Comparison of ENCODE assay signal across 8 mouse cellular contexts in genomic region chr5:136173606-136174463, GRCm38 (mm10). TPM values are rescaled to one million over a fixed set of nuclear protein-coding genes. Genes with fewer than 3 reads are reported as not detected.
DNase-seq lines count a peak whose midpoint lies in the region; ATAC-seq lines count a peak whose summit lies in the region.

No protein-coding gene starts in this region.

- no peaks in the 10 kb centered on the region for H3K27me3 ChIP-seq in midbrain, embryonic 11.5 days (ENCODE audit: control insufficient read depth, insufficient read depth, low read length)
- peaks cover 14% of the 10 kb centered on the region for H3K27me3 ChIP-seq in midbrain, embryonic 10.5 days (ENCODE audit: low read depth, poor library complexity, severe bottlenecking)

- no peak for ATAC-seq in midbrain, embryonic 11.5 days (ENCODE audit: low FRiP score)
- ATAC-seq in erythroid progenitor cell, adult 5-6 weeks (replicated peaks; ENCODE audit: low FRiP score, poor library complexity, severe bottlenecking), result no peak

- H3K27ac ChIP-seq in midbrain, embryonic 11.5 days (ENCODE audit: low read depth, low read length), result peak overlapping the region; percentile 14; the same call in 1 of the 2 replicates
- H3K27ac ChIP-seq in midbrain, embryonic 10.5 days (replicated peaks), result no peak overlapping the region

- 64% methylated on average over 9 of the region's 9 CpGs for WGBS in midbrain, embryonic 11.5 days
- 64% methylated on average over 9 of the region's 9 CpGs for WGBS in midbrain, embryonic 10.5 days

- H3K4me3 ChIP-seq in midbrain, embryonic 11.5 days (ENCODE audit: low read depth, low read length), result no peak overlapping the region
- H3K4me3 ChIP-seq in midbrain, embryonic 10.5 days, result no peak overlapping the region

- intact Hi-C loops in left cerebral cortex, postnatal 4 days (cut with DNase I), result loop anchor here (5.0 kb wide), 1 partner anchor 37 kb away; the partner anchor contains the start of genes Alkbh4 and Lrwd1

- DNase-seq in adrenal gland, postnatal 36 days, result peak; percentile 20 to 52
- DNase-seq in adrenal gland, postnatal 4 days (ENCODE audit: low spot score in 2 of 2), result no peak
- no peak for DNase-seq in midbrain, embryonic 11.5 days (ENCODE audit: low spot score, missing footprints)
- no peak for DNase-seq in midbrain, embryonic 10.5 days (ENCODE audit: low spot score)
- DNase-seq in frontal cortex, adult 2 months (ENCODE audit: extremely low spot score in 1 of 2, low spot score in 1 of 2), result peak; percentile 30 to 66
- peak; percentile 81 for DNase-seq in left cerebral cortex, postnatal 4 days
- DNase-seq in right cerebral cortex, postnatal 14 days, result peak; percentile 74

- no peak overlapping the region for H3K9ac ChIP-seq in midbrain, embryonic 11.5 days (ENCODE audit: low read length)

- H3K4me1 ChIP-seq in midbrain, embryonic 11.5 days (ENCODE audit: control insufficient read depth, insufficient read depth, low read length), result peaks cover 9% of the 10 kb centered on the region
- peaks cover 22% of the 10 kb centered on the region for H3K4me1 ChIP-seq in midbrain, embryonic 10.5 days

- no peaks in the 10 kb centered on the region; the same call in 1 of the 2 replicates for H3K36me3 ChIP-seq in midbrain, embryonic 11.5 days (ENCODE audit: control insufficient read depth, insufficient read depth, low read length)
- peaks cover 21% of the 10 kb centered on the region for H3K36me3 ChIP-seq in midbrain, embryonic 10.5 days

- H3K9me3 ChIP-seq in midbrain, embryonic 11.5 days (ENCODE audit: control insufficient read depth, low read length), result no peaks in the 10 kb centered on the region
- H3K9me3 ChIP-seq in midbrain, embryonic 10.5 days (replicated peaks), result no peaks in the 10 kb centered on the region

- no peak overlapping the region for H3K4me2 ChIP-seq in midbrain, embryonic 11.5 days

RNA-seq across cellular contexts. Expression of gene Orai2, which starts 3.3 kb away (rescaled TPM):
- 1 to 10 TPM; 2.8 to 3.0 TPM for total RNA-seq in adrenal gland, postnatal 36 days (2021)
- 1 to 10 TPM; 6.5 to 7.3 TPM for total RNA-seq in adrenal gland, postnatal 4 days (2021)
- 7.5 and 8.5 TPM in 2 replicates for polyA plus RNA-seq in midbrain, embryonic 11.5 days (2014; fragmentation: Nextera tagmentation; extraction: Ambion mirVana)
- polyA plus RNA-seq in midbrain, embryonic 10.5 days (2016; fragmentation: Nextera tagmentation; extraction: Ambion mirVana), result 8.0 and 10.8 TPM in 2 replicates
- 58.3 and 62.3 TPM in 2 replicates for polyA plus RNA-seq in frontal cortex, adult 2 months (2012; rRNA removed)
- total RNA-seq in left cerebral cortex, postnatal 4 days (2021), result 10 to 100 TPM; 56.5 to 58.2 TPM
- 7.5 and 7.6 TPM in 2 replicates for total RNA-seq in erythroid progenitor cell, adult 5-6 weeks (2015; ENCODE audit: low replicate concordance)
- total RNA-seq in erythroid progenitor cell, adult 5-6 weeks (2017; ENCODE audit: low replicate concordance), result 2.9 and 5.8 TPM in 2 replicates

RNA-seq across cellular contexts. Expression of gene Prkrip1, which starts 24.9 kb away (rescaled TPM):
- 10 to 100 TPM; 36.2 to 46.0 TPM for total RNA-seq in adrenal gland, postnatal 36 days (2021)
- total RNA-seq in adrenal gland, postnatal 4 days (2021), result 10 to 100 TPM; 35.4 to 36.7 TPM
- polyA plus RNA-seq in midbrain, embryonic 11.5 days (2014; fragmentation: Nextera tagmentation; extraction: Ambion mirVana), result 74.2 and 87.6 TPM in 2 replicates
- 67.7 and 72.9 TPM in 2 replicates for polyA plus RNA-seq in midbrain, embryonic 10.5 days (2016; fragmentation: Nextera tagmentation; extraction: Ambion mirVana)
- polyA plus RNA-seq in frontal cortex, adult 2 months (2012; rRNA removed), result 38.4 and 41.2 TPM in 2 replicates
- 10 to 100 TPM; 40.3 to 42.6 TPM for total RNA-seq in left cerebral cortex, postnatal 4 days (2021)
- 1.8 and 2.5 TPM in 2 replicates for total RNA-seq in erythroid progenitor cell, adult 5-6 weeks (2015; ENCODE audit: low replicate concordance)
- 23.2 and 25.9 TPM in 2 replicates for total RNA-seq in erythroid progenitor cell, adult 5-6 weeks (2017; ENCODE audit: low replicate concordance)

RNA-seq across cellular contexts. Expression of gene Alkbh4, which starts 37.9 kb away (rescaled TPM):
- total RNA-seq in adrenal gland, postnatal 36 days (2021), result 1 to 10 TPM; 6.8 to 7.5 TPM
- total RNA-seq in adrenal gland, postnatal 4 days (2021), result 10 to 100 TPM; 10.2 to 11.5 TPM
- 15.7 and 18.9 TPM in 2 replicates for polyA plus RNA-seq in midbrain, embryonic 11.5 days (2014; fragmentation: Nextera tagmentation; extraction: Ambion mirVana)
- 27.1 and 27.5 TPM in 2 replicates for polyA plus RNA-seq in midbrain, embryonic 10.5 days (2016; fragmentation: Nextera tagmentation; extraction: Ambion mirVana)
- polyA plus RNA-seq in frontal cortex, adult 2 months (2012; rRNA removed), result 11.5 and 12.1 TPM in 2 replicates
- 10 to 100 TPM; 10.7 to 12.8 TPM for total RNA-seq in left cerebral cortex, postnatal 4 days (2021)
- 18.0 and 22.6 TPM in 2 replicates for total RNA-seq in erythroid progenitor cell, adult 5-6 weeks (2015; ENCODE audit: low replicate concordance)
- 10.3 and 13.4 TPM in 2 replicates for total RNA-seq in erythroid progenitor cell, adult 5-6 weeks (2017; ENCODE audit: low replicate concordance)

RNA-seq across cellular contexts. Expression of gene Lrwd1, which starts 38.0 kb away (rescaled TPM):
- total RNA-seq in adrenal gland, postnatal 36 days (2021), result 10 to 100 TPM in 1 of 2 experiments, 1 to 10 TPM in 1; 9.6 to 11.5 TPM
- total RNA-seq in adrenal gland, postnatal 4 days (2021), result 10 to 100 TPM; 17.6 to 21.0 TPM
- 36.0 and 40.9 TPM in 2 replicates for polyA plus RNA-seq in midbrain, embryonic 11.5 days (2014; fragmentation: Nextera tagmentation; extraction: Ambion mirVana)
- polyA plus RNA-seq in midbrain, embryonic 10.5 days (2016; fragmentation: Nextera tagmentation; extraction: Ambion mirVana), result 56.9 and 59.0 TPM in 2 replicates
- polyA plus RNA-seq in frontal cortex, adult 2 months (2012; rRNA removed), result 21.9 and 24.4 TPM in 2 replicates
- 10 to 100 TPM; 22.1 to 22.5 TPM for total RNA-seq in left cerebral cortex, postnatal 4 days (2021)
- 24.1 and 31.9 TPM in 2 replicates for total RNA-seq in erythroid progenitor cell, adult 5-6 weeks (2015; ENCODE audit: low replicate concordance)
- total RNA-seq in erythroid progenitor cell, adult 5-6 weeks (2017; ENCODE audit: low replicate concordance), result 42.2 and 51.7 TPM in 2 replicates

RNA-seq across cellular contexts. Expression of gene Polr2j, which starts 57.4 kb away (rescaled TPM):
- total RNA-seq in adrenal gland, postnatal 36 days (2021), result 10 to 100 TPM; 69.3 to 96.9 TPM
- 10 to 100 TPM; 94.6 to 96.8 TPM for total RNA-seq in adrenal gland, postnatal 4 days (2021)
- 257 and 265 TPM in 2 replicates for polyA plus RNA-seq in midbrain, embryonic 11.5 days (2014; fragmentation: Nextera tagmentation; extraction: Ambion mirVana)
- polyA plus RNA-seq in midbrain, embryonic 10.5 days (2016; fragmentation: Nextera tagmentation; extraction: Ambion mirVana), result 286 and 311 TPM in 2 replicates
- polyA plus RNA-seq in frontal cortex, adult 2 months (2012; rRNA removed), result 121 TPM in 2 replicates
- total RNA-seq in left cerebral cortex, postnatal 4 days (2021), result 10 to 100 TPM; 88.0 to 92.4 TPM
- 34.4 and 43.2 TPM in 2 replicates for total RNA-seq in erythroid progenitor cell, adult 5-6 weeks (2015; ENCODE audit: low replicate concordance)
- total RNA-seq in erythroid progenitor cell, adult 5-6 weeks (2017; ENCODE audit: low replicate concordance), result 32.5 and 45.4 TPM in 2 replicates

Comparison
In these comparisons a context has a peak if more than half of its experiments do, and no peak if none do; other contexts are left out.
1. DNase-seq: peak in adrenal gland, postnatal 36 days (2 of 2), frontal cortex, adult 2 months (2 of 2), left cerebral cortex, postnatal 4 days (single experiment) and right cerebral cortex, postnatal 14 days (single experiment); none in adrenal gland, postnatal 4 days (0 of 2), midbrain, embryonic 11.5 days (single experiment) and midbrain, embryonic 10.5 days (single experiment).
2. RNA of gene Orai2, which starts 3.3 kb away (total RNA-seq): 56.5 to 58.2 TPM in left cerebral cortex, postnatal 4 days; 2.9 to 7.6 TPM in erythroid progenitor cell, adult 5-6 weeks, 6.5 to 7.3 TPM in adrenal gland, postnatal 4 days and 2.8 to 3.0 TPM in adrenal gland, postnatal 36 days; every median in the first group is over 4 times any median in the second.